In genomic region chr9:21616232-21616781, GRCm38 (mm10) we compare ENCODE assay signal across 8 mouse cellular contexts. TPM values are rescaled to one million over a fixed set of nuclear protein-coding genes. Genes with fewer than 3 reads are reported as not detected.
DNase-seq lines count a peak whose midpoint lies in the region; ATAC-seq lines count a peak whose summit lies in the region.

No protein-coding gene starts in this region.

- H3K9me3 ChIP-seq in hindbrain, embryonic 13.5 days = no peaks in the 10 kb centered on the region

- peaks cover 43% of the 10 kb centered on the region for H3K4me1 ChIP-seq in hindbrain, embryonic 13.5 days (replicated peaks)

- DNase-seq in Muller cell, postnatal 12 days (ENCODE audit: inconsistent ontology term) = peak; percentile 93
- DNase-seq in cerebellum, postnatal 14 days = peak; percentile 95
- peak; percentile 75 to 84 for DNase-seq in frontal cortex, postnatal 25 days (ENCODE audit: low spot score in 2 of 2)
- DNase-seq in layer of hippocampus, postnatal 36 days = peak; percentile 84 to 87
- DNase-seq in lung, postnatal 14 days = peak; percentile 91
- peak; percentile 69 for DNase-seq in retina, adult 2 months (ENCODE audit: low read depth, low spot score)
- DNase-seq in thymus, postnatal 4 days = peak; percentile 93

- peak overlapping the region; percentile 75 for H3K4me3 ChIP-seq in hindbrain, embryonic 13.5 days

- peak overlapping the region; percentile 99 for H3K27ac ChIP-seq in hindbrain, embryonic 13.5 days

- H3K36me3 ChIP-seq in hindbrain, embryonic 13.5 days = no peaks in the 10 kb centered on the region

- H3K9ac ChIP-seq in hindbrain, embryonic 13.5 days = peak overlapping the region; percentile 91

- H3K27me3 ChIP-seq in hindbrain, embryonic 13.5 days = no peaks in the 10 kb centered on the region

- peak overlapping the region; percentile 82 for H3K4me2 ChIP-seq in hindbrain, embryonic 13.5 days

- peak; percentile 87 for ATAC-seq in hindbrain, embryonic 13.5 days (ENCODE audit: low FRiP score)

- WGBS in hindbrain, embryonic 13.5 days = under 1% methylated on average over 47 of the region's 57 CpGs

RNA-seq across cellular contexts. Expression of gene Smarca4, which starts 0.3 kb away (rescaled TPM):
- polyA plus RNA-seq in hindbrain, embryonic 13.5 days (2015; fragmentation: Nextera tagmentation; extraction: Ambion mirVana) = 156 and 158 TPM in 2 replicates
- total RNA-seq in layer of hippocampus, postnatal 36 days (2021) = 100 to 1,000 TPM; 115 to 116 TPM

RNA-seq across cellular contexts. Expression of gene Yipf2, which starts 23.7 kb away (rescaled TPM):
- 25.7 and 27.7 TPM in 2 replicates for polyA plus RNA-seq in hindbrain, embryonic 13.5 days (2015; fragmentation: Nextera tagmentation; extraction: Ambion mirVana)
- total RNA-seq in layer of hippocampus, postnatal 36 days (2021) = 10 to 100 TPM; 17.8 to 18.4 TPM

RNA-seq across cellular contexts. Expression of gene Timm29, which starts 23.8 kb away (rescaled TPM):
- 53.5 and 55.0 TPM in 2 replicates for polyA plus RNA-seq in hindbrain, embryonic 13.5 days (2015; fragmentation: Nextera tagmentation; extraction: Ambion mirVana)
- total RNA-seq in layer of hippocampus, postnatal 36 days (2021) = 10 to 100 TPM; 58.9 to 59.4 TPM

Comparison
In these comparisons a context has a peak if more than half of its experiments do, and no peak if none do; other contexts are left out.
1. Peak in every context shown above with its lines: DNase-seq, ATAC-seq, H3K4me3 ChIP-seq and H3K27ac ChIP-seq.